Mouse (Mus musculus) heart, postnatal 0 days (tissue): ENCODE results near the gene Lrrc75a.

ENCODE experiments used
- CTCF ChIP-seq: IDR thresholded peaks from 2 replicates; pipeline ENCODE4 v1.5.1; 2016; ENCODE audit warnings: antibody characterized with exemption, control low read depth, low read depth
- EP300 ChIP-seq: IDR thresholded peaks from 2 replicates; pipeline ENCODE4 v1.6.1; 2016; ENCODE audit warnings: antibody characterized with exemption, low read depth

GRCm38 (mm10) chr11:62558961-62559646, 89.2 kb downstream of the Lrrc75a start:
- TF ChIP-seq EP300 (no peak), CTCF (no peak)
